Mouse (Mus musculus) telencephalon, adult 2 months (tissue): ENCODE data around the gene Gm45837.

ENCODE experiments used
- DNase-seq: peaks from one replicate; pipeline ENCODE4 v3.0.0-alpha.2; 2011; ENCODE audit warnings: low read depth, low spot score

Gene Gm45837

DNA sequence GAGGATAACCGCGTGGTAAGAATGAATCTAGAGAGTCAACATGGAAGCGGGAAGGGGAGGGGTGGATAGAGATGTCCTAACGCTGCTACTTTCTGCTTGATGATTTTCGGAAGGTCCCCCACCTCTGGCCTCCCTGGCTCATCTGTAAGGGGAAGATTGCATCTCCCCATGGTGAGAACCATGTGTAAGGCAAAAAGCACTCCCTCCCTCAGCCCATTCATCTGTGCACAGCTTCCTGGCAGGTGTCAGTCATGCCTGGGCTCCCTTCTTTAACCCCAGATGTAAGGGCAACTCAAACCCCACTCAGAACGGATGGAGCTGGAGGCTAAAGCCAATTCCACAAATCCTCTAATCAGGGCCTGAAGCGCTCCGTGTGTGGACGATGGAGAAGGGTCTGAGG is 89.0 kb downstream of the Gm45837 start:
- no peak for DNase-seq

- no peak for DNase-seq
These were observed 90.5 kb downstream of the Gm45837 start for GRCm38 (mm10) chr7:101501236-101501635.

DNA sequence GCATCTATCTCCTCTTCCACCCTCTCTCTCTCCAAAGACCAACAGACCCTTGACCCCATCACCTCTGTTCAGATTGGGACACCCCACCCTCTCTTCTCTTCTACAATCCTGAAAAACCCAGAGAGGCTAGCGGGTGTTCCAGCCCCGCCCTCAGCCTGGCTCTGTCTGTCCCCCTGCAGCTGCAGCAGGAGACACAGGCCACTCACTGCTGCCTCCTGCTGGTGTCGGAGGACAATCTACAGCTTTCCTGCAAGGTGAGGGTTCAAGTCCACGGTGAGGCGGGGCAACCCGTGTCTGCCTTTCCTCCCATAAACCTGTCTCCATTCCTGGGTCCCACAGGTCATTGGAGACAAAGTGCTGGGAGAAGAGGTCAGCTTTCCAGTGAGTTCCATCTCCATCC is 91.0 kb downstream of the Gm45837 start:
- no peak for DNase-seq

GRCm38 (mm10) chr7:101503351-101503750 is 92.7 kb downstream of the Gm45837 start:
- no peak for DNase-seq

DNA sequence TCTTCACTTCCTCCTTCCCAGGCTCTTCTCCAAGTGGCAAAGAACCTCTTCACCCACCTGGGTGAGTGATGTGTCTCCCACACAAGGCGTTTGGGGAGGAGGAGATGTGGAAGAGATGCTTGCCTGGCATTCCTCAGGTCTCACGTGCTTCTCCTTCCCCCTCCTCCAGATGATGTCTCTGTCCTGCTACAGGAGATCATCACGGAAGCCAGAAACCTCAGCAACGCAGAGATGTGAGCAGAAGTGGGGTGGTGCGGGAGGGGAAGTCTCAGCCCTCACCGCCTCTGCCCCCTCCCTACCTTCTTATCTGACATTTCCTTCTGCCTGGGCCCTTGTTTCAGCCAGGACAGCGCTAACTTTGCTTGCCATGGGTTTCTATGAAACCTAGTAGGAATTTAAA is 93.1 kb downstream of the Gm45837 start:
- DNase-seq, result no peak

DNA sequence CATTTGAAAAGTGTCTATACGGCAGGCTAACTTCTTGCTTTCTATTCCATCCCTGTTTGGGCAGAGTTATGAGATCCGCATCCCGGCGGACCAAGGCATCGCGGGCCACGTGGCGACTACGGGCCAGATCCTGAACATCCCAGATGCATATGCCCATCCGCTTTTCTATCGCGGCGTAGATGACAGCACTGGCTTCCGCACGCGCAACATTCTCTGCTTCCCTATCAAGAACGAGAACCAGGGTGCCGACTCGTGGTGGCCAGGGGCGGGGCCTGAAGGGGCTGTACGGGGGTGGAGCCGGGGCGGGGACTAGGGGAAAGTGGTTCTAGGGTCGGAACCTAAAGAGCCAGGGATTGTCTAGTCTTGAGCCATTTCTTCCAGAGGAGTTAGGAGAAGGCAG is 93.8 kb downstream of the Gm45837 start:
- no peak for DNase-seq

DNA sequence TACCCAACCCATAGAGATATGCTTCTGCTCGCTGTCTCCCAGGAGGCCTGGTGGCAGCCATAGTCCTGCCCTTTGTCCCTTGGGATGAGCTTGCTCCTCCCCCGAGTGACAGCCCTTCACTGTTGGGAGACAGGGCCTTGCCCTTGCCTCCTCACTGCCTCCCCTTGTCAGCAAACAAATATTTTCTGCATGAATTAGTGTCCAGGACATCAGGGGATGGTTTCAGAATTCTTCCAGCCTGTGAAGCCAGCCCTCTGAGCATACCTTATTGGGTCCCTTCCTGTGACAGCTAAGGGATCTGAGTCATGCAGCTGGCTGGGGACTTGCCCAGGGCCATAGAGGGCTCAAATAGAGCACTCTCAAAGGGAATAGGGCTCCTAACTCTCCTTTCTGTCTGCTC is 98.5 kb downstream of the Gm45837 start:
- DNase-seq, result no peak

- no peak for DNase-seq
These were observed 103.0 kb downstream of the Gm45837 start for GRCm38 (mm10) chr7:101513655-101514054.

- DNase-seq, result no peak
These were observed 104.1 kb downstream of the Gm45837 start for GRCm38 (mm10) chr7:101514768-101515167.

GRCm38 (mm10) chr7:101515295-101515694 is 104.6 kb downstream of the Gm45837 start:
- DNase-seq, result no peak

DNA sequence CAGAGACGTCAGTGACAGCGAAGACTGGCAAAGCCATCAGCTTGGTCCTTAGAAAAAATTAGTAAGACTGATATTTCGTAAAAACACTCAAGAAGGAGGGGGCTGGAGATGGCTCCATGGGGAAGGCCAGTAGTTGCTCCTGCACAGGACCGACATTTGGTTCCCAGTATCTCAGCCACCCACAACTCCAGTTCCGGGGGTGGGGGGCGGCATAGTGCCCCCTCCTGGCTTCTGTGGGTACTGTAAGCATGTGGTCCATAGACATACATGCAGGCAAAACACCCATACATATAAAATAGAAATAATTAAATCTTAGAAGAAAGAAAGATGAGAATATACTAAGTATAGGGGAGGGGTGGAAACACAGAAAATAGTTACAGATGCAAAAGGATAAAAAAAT is 105.8 kb downstream of the Gm45837 start:
- DNase-seq, result no peak

GRCm38 (mm10) chr7:101521696-101522095 is 111.0 kb downstream of the Gm45837 start:
- DNase-seq, result no peak

DNA sequence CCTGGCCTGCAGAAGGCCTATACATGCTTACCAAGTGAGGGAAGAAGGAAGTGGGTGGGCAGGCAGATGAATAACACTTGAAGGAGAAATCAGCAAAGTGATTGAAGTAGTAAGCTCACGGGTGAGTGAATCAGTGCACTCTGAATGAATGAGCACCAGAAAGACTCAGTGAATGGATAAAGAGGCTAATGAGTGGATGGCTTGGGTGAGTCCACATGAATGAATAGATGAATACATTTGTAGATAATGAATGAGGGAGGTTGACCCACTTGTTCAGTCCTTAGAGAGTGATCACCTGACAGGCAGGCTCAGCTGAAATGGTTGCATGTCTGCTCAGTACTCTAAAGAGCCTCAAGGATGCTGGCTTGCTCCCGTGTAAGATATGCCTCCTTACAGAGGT is 112.5 kb downstream of the Gm45837 start:
- DNase-seq, result no peak

DNA sequence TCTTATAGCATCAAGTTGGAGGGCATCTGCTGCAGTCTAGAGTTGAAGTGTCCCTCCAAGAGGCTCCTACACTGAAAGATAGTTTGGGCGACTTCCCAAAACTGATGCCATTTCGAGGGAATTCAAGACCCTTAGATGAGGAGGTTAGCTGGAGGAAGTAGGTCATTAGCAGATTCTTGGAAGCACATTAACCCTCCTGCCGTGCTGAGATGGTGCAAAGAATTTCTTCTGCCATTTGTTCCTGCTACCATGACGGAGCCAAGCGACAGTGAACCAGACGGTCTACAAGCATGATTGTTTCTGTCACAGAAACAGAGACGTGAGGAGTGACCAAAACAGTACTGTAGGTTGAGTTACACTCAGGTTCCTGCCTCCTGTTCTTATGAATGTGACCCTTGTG is 115.8 kb downstream of the Gm45837 start:
- DNase-seq, result no peak

DNA sequence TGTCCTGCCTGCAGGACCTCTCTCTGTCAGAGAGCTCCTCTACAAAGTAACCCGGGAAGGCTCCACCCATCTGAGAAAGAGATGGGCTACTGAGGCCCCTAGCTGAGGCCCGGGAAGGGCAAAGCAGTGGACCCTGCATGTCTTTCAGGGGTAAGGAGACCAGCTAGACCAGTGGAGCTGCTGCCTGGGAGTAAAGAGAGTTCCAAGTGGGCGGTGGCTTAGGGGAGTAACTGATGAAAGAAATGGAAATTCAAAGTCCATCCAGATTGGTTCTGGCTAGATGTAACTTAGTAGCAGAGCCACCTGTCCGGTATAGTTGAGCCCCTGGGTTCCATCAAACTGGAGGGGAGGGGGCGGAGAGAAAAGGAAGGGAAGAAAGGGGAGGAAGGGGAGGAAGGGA is 123.7 kb downstream of the Gm45837 start:
- no peak for DNase-seq

GRCm38 (mm10) chr7:101535102-101535501 is 124.4 kb downstream of the Gm45837 start:
- DNase-seq, result no peak

DNA sequence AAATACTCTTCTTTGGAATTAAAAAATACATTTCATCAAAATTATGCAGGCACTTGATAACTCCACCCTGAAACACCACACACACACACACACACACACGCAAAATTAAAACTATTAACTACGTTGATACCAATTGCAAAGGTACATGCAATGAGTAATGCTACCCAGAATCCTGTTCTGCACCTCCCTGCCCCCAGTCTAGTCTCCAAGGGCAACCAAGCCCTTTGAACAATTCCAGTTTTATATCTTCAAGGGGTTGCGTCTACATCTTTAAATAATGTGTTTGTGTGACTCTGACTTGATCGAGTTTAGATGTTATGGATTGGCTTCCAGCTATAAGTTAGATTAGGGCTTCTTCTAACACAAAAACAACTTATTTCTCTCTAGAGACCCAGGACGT is 124.8 kb downstream of the Gm45837 start:
- no peak for DNase-seq

DNA sequence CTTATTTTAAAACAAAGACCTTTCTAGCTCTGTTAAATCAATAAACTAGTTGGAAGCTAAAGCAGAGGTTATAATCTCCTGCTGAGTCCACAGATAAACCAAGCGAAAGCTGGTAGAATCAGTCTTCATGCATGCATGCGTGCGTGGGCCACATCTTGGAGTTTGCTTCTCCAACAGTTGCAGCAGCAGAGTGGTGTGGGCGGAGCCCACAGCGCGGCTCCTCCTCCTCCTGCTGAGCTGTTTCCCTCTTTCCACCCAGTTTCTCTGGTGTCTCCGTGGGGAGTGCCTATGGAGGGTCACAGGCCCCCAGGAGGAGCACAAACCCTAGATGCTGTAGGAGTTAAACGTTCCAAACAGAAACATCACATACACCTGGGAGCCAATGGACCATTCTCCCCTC is 126.9 kb downstream of the Gm45837 start:
- DNase-seq, result no peak

DNA sequence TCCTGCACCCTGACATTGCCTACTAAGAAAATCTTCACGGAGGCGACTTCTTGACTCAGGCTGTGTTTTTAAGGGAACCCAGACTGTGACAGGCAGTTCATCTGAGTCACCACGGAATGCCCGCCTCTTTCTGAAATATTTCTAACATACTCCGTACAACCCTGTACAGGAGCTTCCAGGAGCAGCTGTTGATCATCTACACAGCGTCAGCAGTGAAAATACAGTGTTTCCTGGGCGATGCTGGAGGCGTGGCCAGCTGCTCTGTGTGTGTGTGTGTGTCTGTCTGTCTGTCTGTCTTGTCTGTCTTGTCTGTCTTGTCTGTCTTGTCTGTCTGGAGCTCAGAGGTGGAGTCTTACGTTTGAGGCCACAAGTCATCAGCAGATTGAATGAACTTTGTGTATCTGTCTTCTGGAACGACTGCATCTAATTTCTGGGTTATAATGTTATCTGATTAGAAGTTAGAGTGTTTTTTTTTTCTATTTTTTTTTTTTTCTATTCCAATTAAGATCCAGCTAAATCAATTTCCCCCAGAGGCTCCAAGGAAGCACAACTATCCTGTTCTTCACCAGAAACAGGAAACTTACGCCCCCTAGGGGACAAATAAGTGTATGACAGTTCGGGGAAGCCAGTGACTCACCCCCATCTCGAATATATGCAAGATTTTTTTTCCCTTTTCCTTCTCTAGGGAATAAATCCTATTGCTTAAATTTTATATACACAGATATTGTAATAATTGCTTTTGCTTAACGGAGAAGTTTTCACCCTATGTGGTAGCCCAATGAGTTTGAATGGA is 127.7 kb downstream of the Gm45837 start:
- no peak for DNase-seq

- DNase-seq, result no peak
These were observed 129.1 kb downstream of the Gm45837 start for GRCm38 (mm10) chr7:101539774-101540173.

DNA sequence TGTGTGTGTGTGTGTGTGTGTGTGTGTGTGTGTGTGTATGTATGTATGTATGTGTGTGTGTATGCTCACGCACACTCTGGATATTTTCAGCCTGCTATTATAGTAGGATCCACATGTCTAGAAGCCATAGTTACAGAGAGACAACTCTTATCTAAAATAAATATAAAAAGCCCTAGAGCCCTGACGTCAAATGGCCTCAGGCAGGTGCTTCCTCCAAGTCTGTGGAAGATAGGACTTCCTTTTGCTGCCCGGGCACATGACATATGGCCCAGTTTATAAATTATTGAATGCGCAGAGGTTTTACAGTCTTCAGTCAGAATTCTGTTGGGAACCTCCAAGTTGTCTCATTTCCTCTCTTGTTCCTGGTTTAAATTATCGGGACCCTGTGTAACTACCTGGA is 130.0 kb downstream of the Gm45837 start:
- no peak for DNase-seq

DNA sequence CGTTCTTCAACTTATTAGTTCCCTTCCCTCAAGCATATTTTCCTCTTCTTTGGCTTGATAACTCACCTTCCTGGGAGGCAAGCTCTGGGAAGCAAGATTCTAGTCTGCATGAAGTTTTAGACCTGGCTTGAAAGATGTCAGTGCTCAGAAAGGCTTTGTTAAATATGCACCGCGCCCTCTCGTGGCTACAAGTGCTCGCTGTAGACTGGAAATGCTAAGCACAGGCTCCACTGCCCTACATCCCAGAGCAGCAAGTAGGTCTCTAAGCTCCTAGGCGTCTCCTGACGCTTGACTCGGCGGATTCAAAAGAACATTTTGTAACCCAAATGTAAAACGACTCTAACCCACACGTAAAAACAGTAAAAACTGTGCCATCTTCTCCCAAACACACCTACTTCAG is 130.4 kb downstream of the Gm45837 start:
- peak; percentile 89 for DNase-seq

- DNase-seq, result peak; percentile 75
These were observed 131.0 kb downstream of the Gm45837 start for GRCm38 (mm10) chr7:101541734-101542133.

DNA sequence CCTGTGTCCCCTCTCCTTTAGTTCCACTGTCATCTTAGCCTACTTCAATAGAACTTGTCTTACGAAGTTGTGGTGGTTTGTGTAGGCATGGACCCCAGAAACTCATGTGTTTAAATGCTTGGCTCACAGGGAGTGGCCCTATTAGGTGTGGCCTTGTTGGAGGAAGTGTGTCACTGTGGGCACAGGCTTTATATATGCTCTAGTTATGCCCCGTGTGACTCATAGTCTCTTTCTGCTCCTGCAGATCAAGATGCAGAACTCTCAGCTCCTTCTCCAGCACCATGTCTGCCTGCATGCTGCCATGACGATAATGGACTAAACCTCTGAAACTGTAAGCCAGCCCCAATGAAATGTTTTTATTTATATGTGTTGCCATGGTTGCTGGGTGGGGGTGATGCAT is 137.0 kb downstream of the Gm45837 start:
- no peak for DNase-seq
